Mouse (Mus musculus) heart, postnatal 0 days (tissue): ENCODE measurements around the gene St8sia4. TPM values are rescaled to one million over a fixed set of nuclear protein-coding genes. Genes with fewer than 3 reads are reported as not detected.

Source experiments
- ATAC-seq: fragments of 200-750 bp; cut with Nextera tagmentation; 2 replicates; pipeline ENCODE4 v1.8.0; 2017; ENCODE audit warnings: low read depth, moderate number of reproducible peaks, moderate library complexity; ENCODE audit not compliant: insufficient read depth
- DNase-seq: peaks from one replicate; pipeline ENCODE4 v3.0.0-alpha.2; 2016; ENCODE audit warnings: low spot score
- H3K27ac ChIP-seq: fragments of 300-500 bp; sonication (generic); 2 replicates; pipeline ENCODE4 v1.5.1; 2014; ENCODE audit warnings: low read depth, mild to moderate bottlenecking
- H3K27me3 ChIP-seq: fragments of 300-500 bp; sonication (generic); 2 replicates; pipeline ENCODE4 v1.6.1; 2014; ENCODE audit warnings: low read length, mixed read lengths; ENCODE audit not compliant: control insufficient read depth, insufficient read depth
- H3K36me3 ChIP-seq: fragments of 300-500 bp; sonication (generic); replicated peaks from 2 replicates; pipeline ENCODE4 v1.6.1; 2014; ENCODE audit warnings: low read length, mixed read lengths; ENCODE audit not compliant: control insufficient read depth, insufficient read depth
- H3K4me1 ChIP-seq: fragments of 300-500 bp; sonication (generic); 2 replicates; pipeline ENCODE4 v1.6.1; 2014; ENCODE audit warnings: antibody characterized with exemption; ENCODE audit not compliant: control insufficient read depth, insufficient read depth
- H3K4me2 ChIP-seq: fragments of 300-500 bp; sonication (generic); 2 replicates; pipeline ENCODE4 v1.6.1; 2014; ENCODE audit warnings: low read depth, mild to moderate bottlenecking, low read length, moderate library complexity
- H3K4me3 ChIP-seq: fragments of 300-500 bp; sonication (generic); 2 replicates; pipeline ENCODE4 v1.5.1; 2014; ENCODE audit warnings: low read depth, low read length
- H3K9ac ChIP-seq: fragments of 300-500 bp; sonication (generic); replicated peaks from 2 replicates; pipeline ENCODE4 v1.6.1; 2014; ENCODE audit warnings: low read depth, low read length, mixed read lengths
- H3K9me3 ChIP-seq: fragments of 300-500 bp; sonication (generic); replicated peaks from 2 replicates; pipeline ENCODE4 v1.6.1; 2016; ENCODE audit warnings: low read length; ENCODE audit not compliant: control insufficient read depth
- CTCF ChIP-seq: IDR thresholded peaks from 2 replicates; pipeline ENCODE4 v1.5.1; 2016; ENCODE audit warnings: antibody characterized with exemption, control low read depth, low read depth
- EP300 ChIP-seq: IDR thresholded peaks from 2 replicates; pipeline ENCODE4 v1.6.1; 2016; ENCODE audit warnings: antibody characterized with exemption, low read depth
- WGBS: fragments of 180-500 bp; shearing (Covaris S2); extraction: QIAGEN DNeasy Blood & Tissue Kit; methylation state at CpG from one replicate; pipeline ENCODE4 v1.1.7; 2014; 5-methylcytosine and 5-hydroxymethylcytosine counted together
- polyA plus RNA-seq: library from polyadenylated mRNA; unstranded; fragments of >200 nt; fragmentation: Nextera tagmentation; extraction: Ambion mirVana; gene quantifications from 2 replicates; pipeline ENCODE4 v1.2.1, GENCODE M21; 2015
- total RNA-seq: library from RNA; depleted of rRNA; stranded (reverse); fragments of >200 nt; gene quantifications from 2 replicates; pipeline ENCODE4 v1.2.3, GENCODE M21; 2014; ENCODE audit warnings: low replicate concordance

Gene St8sia4
- total and polyA plus RNA-seq, 2 experiments from 2014 or later = 1.5 to 3.8 TPM

- H3K9me3 ChIP-seq = no peaks in the 10 kb centered on the region
- no peaks in the 10 kb centered on the region for H3K36me3 ChIP-seq
- no peak overlapping the region for H3K27ac ChIP-seq
- DNase-seq (no peak), ATAC-seq (no peak)
- no peaks in the 10 kb centered on the region for H3K27me3 ChIP-seq
- no peak for TF ChIP-seq CTCF
- TF ChIP-seq EP300 = no peak
- H3K4me3 ChIP-seq = no peak overlapping the region
- H3K4me2 ChIP-seq = no peak overlapping the region
- 72% methylated on average over 2 of the region's 2 CpGs for WGBS
- H3K9ac ChIP-seq = no peak overlapping the region
- H3K4me1 ChIP-seq = no peaks in the 10 kb centered on the region
These were observed 76.3 kb downstream of the St8sia4 start for GRCm38 (mm10) chr1:95591101-95591500.

DNA sequence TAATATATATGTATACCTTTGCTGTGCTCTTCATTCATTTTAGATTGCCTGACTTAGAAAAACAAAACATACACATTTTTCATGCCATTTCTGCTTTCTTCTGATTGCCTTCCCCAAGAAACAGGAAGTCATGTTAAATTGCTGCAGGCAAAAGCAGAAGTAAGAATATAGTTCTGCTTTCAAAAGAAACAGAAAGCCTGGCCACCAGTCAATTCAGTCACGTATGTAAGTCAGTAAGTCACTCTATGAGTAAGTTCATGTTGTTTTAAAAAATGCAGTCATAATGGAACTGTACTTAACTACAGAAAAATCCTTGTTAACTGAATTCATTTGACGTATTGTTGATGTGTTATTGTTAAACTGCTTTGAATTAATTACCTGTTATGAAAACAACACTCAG lies 77.3 kb downstream of the St8sia4 start:
- ATAC-seq = no peak
- 52% methylated on average over 2 of the region's 2 CpGs for WGBS
- TF ChIP-seq CTCF = no peak
- TF ChIP-seq EP300 = no peak
- H3K4me1 ChIP-seq = no peaks in the 10 kb centered on the region
- H3K4me2 ChIP-seq = no peak overlapping the region
- DNase-seq = no peak
- H3K9ac ChIP-seq = no peak overlapping the region
- no peak overlapping the region for H3K4me3 ChIP-seq
- H3K9me3 ChIP-seq = no peaks in the 10 kb centered on the region
- no peaks in the 10 kb centered on the region for H3K27me3 ChIP-seq
- no peak overlapping the region for H3K27ac ChIP-seq
- no peaks in the 10 kb centered on the region for H3K36me3 ChIP-seq

DNA sequence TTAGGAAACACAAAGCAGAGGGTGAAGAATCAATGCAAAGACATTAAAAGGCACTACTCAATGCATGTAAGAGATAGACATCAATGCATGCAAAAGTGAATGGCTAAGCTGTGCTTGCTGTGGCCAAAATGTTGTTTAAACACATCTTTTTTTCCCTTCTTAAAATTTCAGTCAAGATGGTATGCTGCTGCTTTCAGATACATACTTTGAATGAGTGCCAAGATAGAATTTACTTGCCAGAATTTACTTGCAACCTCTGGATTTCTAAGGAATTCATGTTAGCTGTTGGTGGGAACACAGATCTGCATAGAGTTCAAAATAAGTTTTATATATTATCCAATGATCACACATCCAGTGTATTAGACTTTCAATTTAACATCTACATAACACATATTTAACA lies 77.9 kb downstream of the St8sia4 start:
- H3K4me2 ChIP-seq = no peak overlapping the region
- ATAC-seq (no peak), DNase-seq (no peak)
- no peaks in the 10 kb centered on the region for H3K36me3 ChIP-seq
- TF ChIP-seq EP300 = no peak
- TF ChIP-seq CTCF = no peak
- H3K27ac ChIP-seq = no peak overlapping the region
- H3K27me3 ChIP-seq = no peaks in the 10 kb centered on the region
- H3K9me3 ChIP-seq = no peaks in the 10 kb centered on the region
- no peak overlapping the region for H3K4me3 ChIP-seq
- H3K9ac ChIP-seq = no peak overlapping the region
- no peaks in the 10 kb centered on the region for H3K4me1 ChIP-seq

DNA sequence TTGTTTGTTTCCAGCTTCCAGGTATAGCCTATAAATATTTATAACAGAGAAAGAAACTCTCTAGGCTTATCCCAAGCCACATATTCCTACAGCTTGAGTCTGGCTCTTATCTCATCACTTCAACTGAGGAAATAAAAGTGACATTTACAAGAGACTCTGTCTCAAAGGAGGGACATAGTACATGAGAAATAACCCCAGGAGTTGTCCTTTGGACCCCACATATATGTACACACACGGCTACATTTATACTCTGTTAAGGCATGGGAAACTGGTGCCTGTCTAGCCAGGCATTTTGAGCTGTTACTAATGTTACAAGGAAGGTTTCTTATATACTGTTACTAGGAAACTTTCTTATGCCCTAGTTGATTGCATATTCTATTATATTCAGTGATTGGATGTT lies 84.1 kb downstream of the St8sia4 start:
- H3K36me3 ChIP-seq = no peaks in the 10 kb centered on the region
- TF ChIP-seq CTCF (no peak), EP300 (no peak)
- no peak overlapping the region for H3K4me2 ChIP-seq
- WGBS = 58% methylated on average over 1 of the region's 1 CpGs
- no peaks in the 10 kb centered on the region for H3K9me3 ChIP-seq
- DNase-seq = no peak
- H3K27ac ChIP-seq = no peak overlapping the region
- H3K4me1 ChIP-seq = no peaks in the 10 kb centered on the region
- no peak overlapping the region for H3K9ac ChIP-seq
- ATAC-seq = no peak
- no peaks in the 10 kb centered on the region for H3K27me3 ChIP-seq
- H3K4me3 ChIP-seq = no peak overlapping the region

- Histone ChIP-seq H3K36me3 (no peaks in the 10 kb centered on the region), H3K9ac (no peak overlapping the region), H3K27me3 (no peaks in the 10 kb centered on the region), H3K27ac (no peak overlapping the region), H3K4me3 (no peak overlapping the region), H3K4me1 (no peaks in the 10 kb centered on the region), H3K9me3 (no peaks in the 10 kb centered on the region), H3K4me2 (no peak overlapping the region)
- 39% methylated on average over 1 of the region's 1 CpGs for WGBS
- DNase-seq = no peak
- no peak for TF ChIP-seq EP300
- no peak for TF ChIP-seq CTCF
- ATAC-seq = no peak
These were observed 85.1 kb downstream of the St8sia4 start for GRCm38 (mm10) chr1:95582264-95582663.
